Mouse (Mus musculus) myocyte (in vitro differentiated cells): ENCODE data around the gene Sgpl1. TPM values are rescaled to one million over a fixed set of nuclear protein-coding genes. Genes with fewer than 3 reads are reported as not detected.

Experiments used
- H3K27me3 ChIP-seq: one replicate; pipeline ENCODE4 v1.6.1; 2011; ENCODE audit not compliant: control insufficient read depth, insufficient read depth, insufficient read length
- H3K36me3 ChIP-seq: one replicate; pipeline ENCODE4 v1.6.1; 2011; ENCODE audit not compliant: control insufficient read depth, insufficient read depth
- H3K4me2 ChIP-seq: one replicate; pipeline ENCODE4 v1.6.1; 2011; ENCODE audit warnings: low read depth, control low read depth
- H3K4me3 ChIP-seq: one replicate; pipeline ENCODE4 v1.5.1; 2011; ENCODE audit warnings: mild to moderate bottlenecking, control low read depth, moderate library complexity
- H3K79me2 ChIP-seq: one replicate; pipeline ENCODE4 v1.6.1; 2011; ENCODE audit not compliant: control insufficient read depth, insufficient read depth
- H3ac ChIP-seq: one replicate; pipeline ENCODE4 v1.6.1; 2011; ENCODE audit not compliant: control insufficient read depth, insufficient read length
- CEBPB ChIP-seq: IDR thresholded peaks from 2 replicates; pipeline ENCODE4 v1.6.1; 2011; ENCODE audit warnings: mild to moderate bottlenecking, moderate library complexity; ENCODE audit not compliant: poor library complexity, insufficient read depth, severe bottlenecking
- E2F4 ChIP-seq: IDR thresholded peaks from one replicate; pipeline ENCODE4 v1.6.1; 2011; ENCODE audit warnings: mild to moderate bottlenecking, control low read depth, moderate library complexity; ENCODE audit not compliant: insufficient read depth
- MAX ChIP-seq: IDR thresholded peaks from one replicate; pipeline ENCODE4 v1.6.1; 2011; ENCODE audit warnings: low read depth, mild to moderate bottlenecking, control low read depth
- MYOD1 ChIP-seq, 3 experiments: IDR thresholded peaks; one replicate each; pipeline ENCODE4 v1.6.1; 2011; ENCODE audit warnings: control low read depth in 2 of 3, low read depth in 2 of 3, mild to moderate bottlenecking in 2 of 3, moderate library complexity in 1 of 3; ENCODE audit not compliant: insufficient read length in 2 of 3, control insufficient read depth in 1 of 3
- MYOG ChIP-seq, 3 experiments: IDR thresholded peaks; one replicate each; pipeline ENCODE4 v1.6.1; 2011; ENCODE audit warnings: control low read depth in 2 of 3, low read depth in 2 of 3, mild to moderate bottlenecking in 2 of 3; ENCODE audit not compliant: insufficient read length in 2 of 3, control insufficient read depth in 1 of 3, insufficient read depth in 1 of 3
- POLR2A ChIP-seq: IDR thresholded peaks from one replicate; pipeline ENCODE4 v1.6.1; 2011; ENCODE audit warnings: low read depth, mild to moderate bottlenecking, control low read depth, moderate library complexity; ENCODE audit not compliant: insufficient read length
- POLR2AphosphoS2 ChIP-seq: IDR thresholded peaks from one replicate; pipeline ENCODE4 v1.6.1; 2011; ENCODE audit warnings: low read depth, control low read depth; ENCODE audit not compliant: insufficient read length
- REST ChIP-seq: IDR thresholded peaks from one replicate; pipeline ENCODE4 v1.6.1; 2011; ENCODE audit warnings: mild to moderate bottlenecking, control low read depth, moderate library complexity; ENCODE audit not compliant: insufficient read depth, insufficient read length
- SRF ChIP-seq: IDR thresholded peaks from one replicate; pipeline ENCODE4 v1.6.1; 2011; ENCODE audit warnings: low read depth; ENCODE audit not compliant: control insufficient read depth, insufficient read length
- TCF12 ChIP-seq: IDR thresholded peaks from one replicate; pipeline ENCODE4 v1.6.1; 2011; ENCODE audit warnings: mild to moderate bottlenecking, control low read depth; ENCODE audit not compliant: poor library complexity, insufficient read depth, severe bottlenecking
- TCF3 ChIP-seq: IDR thresholded peaks from one replicate; pipeline ENCODE4 v1.6.1; 2011; ENCODE audit warnings: low read depth, control low read depth; ENCODE audit not compliant: insufficient read length
- USF1 ChIP-seq: IDR thresholded peaks from one replicate; pipeline ENCODE4 v1.6.1; 2011; ENCODE audit warnings: low read depth, mild to moderate bottlenecking, control low read depth, moderate library complexity
- polyA plus RNA-seq: library from polyadenylated mRNA; unstranded; fragments of >200 nt; fragmentation: generic; extraction: Trizol; gene quantifications from one replicate; pipeline ENCODE4 v1.2.1, GENCODE M21; 2012; ENCODE audit warnings: missing spikeins

Sgpl1 gene
- polyA plus RNA-seq, 1 experiment = 42.6 TPM

DNA sequence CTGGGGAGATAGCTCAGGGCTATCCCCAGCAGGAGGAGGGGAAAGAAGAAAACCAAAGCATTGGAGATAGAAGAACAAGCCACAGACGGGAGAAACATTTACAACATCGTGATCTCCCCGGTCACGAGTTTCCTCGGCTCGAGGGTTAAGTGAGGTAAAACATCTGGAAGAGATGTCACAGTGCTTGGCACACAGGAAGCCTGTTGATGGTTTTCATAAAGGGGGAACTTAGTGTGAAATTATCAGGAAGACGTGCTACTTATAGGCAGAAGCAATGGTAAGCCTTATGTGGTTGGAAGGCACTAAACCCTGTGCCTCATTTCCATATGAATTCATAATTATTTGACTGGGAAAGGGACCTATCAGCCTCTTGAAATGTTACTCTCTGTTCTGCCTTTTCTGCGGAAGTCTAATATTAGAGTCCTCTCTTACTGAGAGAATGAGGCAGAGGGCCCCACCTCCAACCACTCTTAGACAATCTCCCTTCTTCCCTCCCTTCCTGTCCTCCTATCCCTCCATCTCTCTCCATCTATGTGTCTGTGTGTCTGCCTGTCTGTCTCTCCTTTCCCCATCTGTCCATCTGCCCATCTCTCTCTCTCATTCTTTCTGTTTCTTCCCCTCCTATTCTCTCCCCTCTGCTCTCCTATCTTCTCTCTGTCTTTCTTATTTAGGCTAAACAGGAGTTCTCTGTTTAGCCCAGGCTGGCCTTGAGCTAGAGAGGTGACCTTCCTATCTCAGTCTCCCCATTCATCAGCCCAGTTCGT is 20.0 kb upstream of the Sgpl1 start:
- H3K36me3 ChIP-seq = no peaks in the 10 kb centered on the region
- H3K27me3 ChIP-seq = peaks cover 15% of the 10 kb centered on the region
- TF ChIP-seq MYOG (IDR thresholded peaks at IDR 0.05; ENCODE audit: control insufficient read depth in 1 of 3, insufficient read depth in 1 of 3, insufficient read length in 2 of 3, low read depth in 2 of 3) = no peak
- no peak for TF ChIP-seq TCF3
- no peak for TF ChIP-seq POLR2A
- no peak for TF ChIP-seq REST
- TF ChIP-seq SRF = no peak
- H3K4me2 ChIP-seq = no peak overlapping the region
- no peaks in the 10 kb centered on the region for H3K79me2 ChIP-seq
- H3ac ChIP-seq = no peak overlapping the region
- no peak overlapping the region for H3K4me3 ChIP-seq

DNA sequence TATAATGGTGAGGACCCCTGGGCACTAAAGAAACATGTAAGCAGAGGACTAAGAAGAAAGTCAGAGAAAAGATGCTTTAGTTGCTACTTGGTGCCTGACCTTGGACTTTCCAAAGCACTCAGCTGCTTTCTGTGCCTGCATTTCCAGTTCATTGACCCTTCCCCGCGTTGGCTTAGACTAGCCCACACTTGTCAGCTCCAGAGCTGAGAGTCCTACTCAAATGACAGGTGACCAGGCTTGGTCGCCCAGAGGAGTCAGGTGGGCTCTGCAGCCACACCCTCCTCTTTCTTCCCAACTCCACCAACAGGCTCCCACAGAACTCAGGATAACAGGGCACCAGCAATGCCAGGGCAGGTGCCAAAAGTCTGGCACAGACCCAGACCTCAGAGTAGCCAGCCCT is 14.9 kb upstream of the Sgpl1 start:
- no peak overlapping the region for H3K4me3 ChIP-seq
- H3K36me3 ChIP-seq = no peaks in the 10 kb centered on the region
- H3K79me2 ChIP-seq = no peaks in the 10 kb centered on the region
- no peaks in the 10 kb centered on the region for H3K27me3 ChIP-seq
- H3K4me2 ChIP-seq = no peak overlapping the region
- H3ac ChIP-seq = no peak overlapping the region
- TF ChIP-seq MYOG (IDR thresholded peaks at IDR 0.05; ENCODE audit: control insufficient read depth in 1 of 3, insufficient read depth in 1 of 3, insufficient read length in 2 of 3, low read depth in 2 of 3) (no peak), TCF3 (no peak), SRF (no peak), E2F4 (no peak), TCF12 (no peak), USF1 (no peak), MYOD1 (IDR thresholded peaks at IDR 0.05; ENCODE audit: control insufficient read depth in 1 of 3, insufficient read length in 2 of 3, low read depth in 2 of 3) (no peak), MAX (no peak), REST (no peak)

DNA sequence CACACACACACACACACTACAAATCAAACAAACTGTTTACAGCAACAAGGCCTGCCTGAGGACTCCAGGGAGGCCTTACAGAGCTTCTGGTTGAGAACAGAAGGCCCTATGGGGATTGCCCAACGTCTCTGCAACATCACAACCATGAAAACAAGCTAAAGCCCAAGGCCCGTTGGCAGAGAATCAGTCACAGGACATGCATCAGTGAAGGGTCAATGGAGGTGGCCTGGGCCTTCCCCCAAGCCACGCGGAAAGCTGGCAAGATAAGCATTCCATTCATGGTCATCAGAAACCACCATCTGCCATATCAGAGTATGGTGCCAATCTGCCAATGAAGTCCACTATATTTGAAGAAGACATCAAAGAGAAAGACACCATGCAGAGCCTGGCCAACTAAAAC is 13.2 kb upstream of the Sgpl1 start:
- Histone ChIP-seq H3K4me2 (no peak overlapping the region), H3K27me3 (no peaks in the 10 kb centered on the region), H3K36me3 (no peaks in the 10 kb centered on the region), H3K79me2 (no peaks in the 10 kb centered on the region), H3ac (no peak overlapping the region), H3K4me3 (no peak overlapping the region)
- TF ChIP-seq TCF3 (no peak), TCF12 (no peak), SRF (no peak), REST (no peak), POLR2AphosphoS2 (no peak), MAX (no peak)

DNA sequence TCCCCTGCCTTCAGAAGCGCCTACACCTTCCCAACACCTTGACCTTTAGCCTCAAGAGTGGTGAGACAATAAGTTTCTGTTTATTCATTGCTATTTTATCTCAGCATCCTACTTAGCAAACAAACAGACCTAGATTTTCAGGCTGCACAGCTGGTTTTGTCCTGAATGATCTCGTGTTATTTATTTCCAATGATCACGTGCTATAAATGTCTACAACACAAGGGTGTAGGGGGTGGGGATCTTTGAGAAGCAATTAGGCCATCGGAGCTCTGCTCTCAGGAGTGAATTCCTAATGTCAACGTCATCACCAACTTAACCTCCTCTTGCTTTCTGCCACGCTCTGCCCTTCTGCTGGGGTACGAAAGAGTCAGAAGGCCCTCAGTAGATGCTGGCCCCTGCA is 12.6 kb upstream of the Sgpl1 start:
- Histone ChIP-seq H3K27me3 (no peaks in the 10 kb centered on the region), H3K79me2 (no peaks in the 10 kb centered on the region), H3ac (no peak overlapping the region), H3K4me2 (no peak overlapping the region), H3K4me3 (no peak overlapping the region), H3K36me3 (no peaks in the 10 kb centered on the region)
- TF ChIP-seq USF1 (no peak), TCF12 (no peak), MAX (no peak), TCF3 (no peak)

DNA sequence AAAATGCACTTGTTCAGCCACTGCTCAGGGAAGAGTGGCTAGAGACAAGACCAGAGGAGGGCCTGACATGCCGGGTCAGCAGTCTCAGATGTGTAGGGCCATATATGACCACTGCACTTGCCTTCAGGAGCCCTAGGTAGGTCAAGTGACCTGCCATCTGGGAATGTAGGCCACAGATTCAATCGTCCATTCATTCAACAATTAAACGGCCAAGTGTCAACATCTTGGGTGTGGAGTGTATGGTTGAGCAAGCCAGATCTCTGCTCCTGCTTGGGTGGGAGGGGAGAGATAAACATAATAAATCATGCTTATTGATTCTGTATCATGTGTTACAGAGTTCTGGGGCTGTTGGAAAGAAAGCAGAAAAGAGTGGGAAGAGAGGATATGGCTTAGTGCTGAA is 11.1 kb upstream of the Sgpl1 start:
- H3K27me3 ChIP-seq = no peaks in the 10 kb centered on the region
- TF ChIP-seq TCF12 (no peak), CEBPB (no peak), E2F4 (no peak), MAX (no peak), POLR2AphosphoS2 (no peak), USF1 (no peak), TCF3 (no peak), POLR2A (no peak), REST (no peak), MYOD1 (IDR thresholded peaks at IDR 0.05; ENCODE audit: control insufficient read depth in 1 of 3, insufficient read length in 2 of 3, low read depth in 2 of 3) (no peak), MYOG (IDR thresholded peaks at IDR 0.05; ENCODE audit: control insufficient read depth in 1 of 3, insufficient read depth in 1 of 3, insufficient read length in 2 of 3, low read depth in 2 of 3) (no peak), SRF (no peak)
- no peak overlapping the region for H3K4me2 ChIP-seq
- H3K4me3 ChIP-seq = no peak overlapping the region
- H3K36me3 ChIP-seq = no peaks in the 10 kb centered on the region
- no peak overlapping the region for H3ac ChIP-seq
- H3K79me2 ChIP-seq = no peaks in the 10 kb centered on the region

DNA sequence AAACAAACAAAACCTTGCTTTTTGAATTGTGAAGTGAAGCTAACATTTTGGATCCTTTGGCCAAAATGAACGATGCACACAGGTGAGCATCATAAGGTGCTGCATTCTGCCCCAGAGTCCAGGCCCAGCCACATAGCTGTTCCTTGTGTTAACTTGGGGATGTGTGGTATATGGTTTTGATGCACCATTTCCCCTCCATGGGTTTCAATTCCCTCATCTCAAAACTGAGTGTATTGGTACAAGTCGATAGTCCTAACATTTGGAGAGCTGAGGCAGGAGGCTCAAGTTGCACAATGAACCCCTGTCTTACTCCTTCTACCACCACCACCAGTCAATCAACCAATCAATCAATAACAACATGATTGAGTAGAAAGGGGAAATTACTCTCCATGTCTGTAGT is 8.9 kb upstream of the Sgpl1 start:
- Histone ChIP-seq H3K27me3 (no peaks in the 10 kb centered on the region), H3K4me3 (no peak overlapping the region), H3K36me3 (no peaks in the 10 kb centered on the region), H3K4me2 (no peak overlapping the region), H3K79me2 (no peaks in the 10 kb centered on the region), H3ac (no peak overlapping the region)
- TF ChIP-seq CEBPB = no peak
- no peak for TF ChIP-seq MYOD1 (IDR thresholded peaks at IDR 0.05; ENCODE audit: control insufficient read depth in 1 of 3, insufficient read length in 2 of 3, low read depth in 2 of 3)
- TF ChIP-seq MAX = no peak
- TF ChIP-seq POLR2A = no peak
- no peak for TF ChIP-seq TCF3
- no peak for TF ChIP-seq POLR2AphosphoS2
- TF ChIP-seq TCF12 = no peak
